Mouse (Mus musculus) MEL (cell line): ENCODE measurements around the gene Chd3. TPM values are rescaled to one million over a fixed set of nuclear protein-coding genes. Genes with fewer than 3 reads are reported as not detected.

Experiments used
- DNase-seq: peaks from one replicate; pipeline ENCODE4 v3.0.0; 2011; ENCODE audit warnings: low read depth, low spot score
- H3K27ac ChIP-seq: 2 replicates; pipeline ENCODE4 v1.5.1; 2012; ENCODE audit warnings: low read depth, mild to moderate bottlenecking, control low read depth, low read length, moderate library complexity; ENCODE audit not compliant: control insufficient read depth
- H3K27me3 ChIP-seq, 2 experiments: fragments of 150-350 bp in 1 of 2; sonication (generic) in 1 of 2; 2 replicates each; pipeline ENCODE4 v1.6.1; 2012; ENCODE audit warnings: low read length in 2 of 2, mild to moderate bottlenecking in 2 of 2, improper control_type of control experiment in 1 of 2, moderate library complexity in 1 of 2; ENCODE audit not compliant: insufficient read depth in 2 of 2, control insufficient read depth in 1 of 2
- H3K36me3 ChIP-seq, 2 experiments: 2 replicates each; pipeline ENCODE4 v1.6.1; 2012 to 2014; ENCODE audit warnings: low read length in 2 of 2, improper control_type of control experiment in 1 of 2, inconsistent platforms in 1 of 2, mild to moderate bottlenecking in 1 of 2; ENCODE audit not compliant: insufficient read depth in 2 of 2, control insufficient read depth in 1 of 2
- H3K4me1 ChIP-seq, 2 experiments: fragments of 150-350 bp in 1 of 2; sonication (generic) in 1 of 2; 2 replicates each; pipeline ENCODE4 v1.6.1; 2012; ENCODE audit warnings: low read length in 2 of 2, improper control_type of control experiment in 1 of 2, mild to moderate bottlenecking in 1 of 2; ENCODE audit not compliant: insufficient read depth in 2 of 2, control insufficient read depth in 1 of 2
- H3K4me3 ChIP-seq, 2 experiments: fragments of 150-350 bp in 1 of 2; sonication (generic) in 1 of 2; 2 replicates each; pipeline ENCODE4 v1.5.1; 2012; ENCODE audit warnings: low read depth in 2 of 2, low read length in 2 of 2, mild to moderate bottlenecking in 2 of 2, moderate library complexity in 2 of 2, control low read depth in 1 of 2, improper control_type of control experiment in 1 of 2; ENCODE audit not compliant: control insufficient read depth in 1 of 2, insufficient read depth in 1 of 2
- H3K79me2 ChIP-seq: 2 replicates; pipeline ENCODE4 v1.6.1; 2012; ENCODE audit warnings: mild to moderate bottlenecking, low read length, moderate library complexity; ENCODE audit not compliant: control insufficient read depth, poor library complexity, insufficient read depth
- H3K9ac ChIP-seq: 2 replicates; pipeline ENCODE4 v1.6.1; 2012; ENCODE audit warnings: low read depth, mild to moderate bottlenecking, control low read depth, low read length, moderate library complexity; ENCODE audit not compliant: control insufficient read depth, poor library complexity, severe bottlenecking
- H3K9me3 ChIP-seq: fragments of 150-350 bp; sonication (generic); replicated peaks from 2 replicates; pipeline ENCODE4 v1.6.1; 2012; ENCODE audit warnings: mild to moderate bottlenecking, low read length, improper control_type of control experiment, moderate library complexity; ENCODE audit not compliant: insufficient read depth
- CHD2 ChIP-seq: IDR thresholded peaks from 2 replicates; pipeline ENCODE4 v1.6.1; 2011; ENCODE audit warnings: low read length, improper control_type of control experiment
- CTCF ChIP-seq, 3 experiments: IDR thresholded peaks in 2 of 3; conservative IDR thresholded peaks in 1 of 3; 2 replicates each; pipeline ENCODE4 v1.5.1; 2011 to 2012; ENCODE audit warnings: low read length in 3 of 3, low read depth in 2 of 3, mild to moderate bottlenecking in 2 of 3, improper control_type of control experiment in 1 of 3, inconsistent platforms in 1 of 3, mixed read lengths in 1 of 3, moderate library complexity in 1 of 3; ENCODE audit not compliant: control insufficient read depth in 1 of 3, insufficient read depth in 1 of 3, poor library complexity in 1 of 3, severe bottlenecking in 1 of 3
- E2F4 ChIP-seq: IDR thresholded peaks from 2 replicates; pipeline ENCODE4 v1.6.1; 2011; ENCODE audit warnings: low read depth, low read length, improper control_type of control experiment, borderline replicate concordance
- ELF1 ChIP-seq: IDR thresholded peaks from 2 replicates; pipeline ENCODE4 v1.6.1; 2014; ENCODE audit warnings: low read depth, mild to moderate bottlenecking, inconsistent platforms, low read length, improper control_type of control experiment, moderate library complexity
- ETS1 ChIP-seq: IDR thresholded peaks from 2 replicates; pipeline ENCODE4 v1.6.1; 2012; ENCODE audit warnings: low read depth, mild to moderate bottlenecking, inconsistent platforms, low read length, improper control_type of control experiment, moderate library complexity
- GATA1 ChIP-seq: IDR thresholded peaks from 2 replicates; pipeline ENCODE4 v1.6.1; 2011; ENCODE audit warnings: low read depth, low read length, improper control_type of control experiment
- KAT2A ChIP-seq: conservative IDR thresholded peaks from 2 replicates; pipeline ENCODE4 v1.6.1; 2012; ENCODE audit warnings: low read depth, low read length, improper control_type of control experiment, inconsistent platforms
- MAFK ChIP-seq: IDR thresholded peaks from 2 replicates; pipeline ENCODE4 v1.6.1; 2011; ENCODE audit warnings: low read depth, mild to moderate bottlenecking, low read length, improper control_type of control experiment, borderline replicate concordance
- MAX ChIP-seq: IDR thresholded peaks from 2 replicates; pipeline ENCODE4 v1.6.1; 2011; ENCODE audit warnings: low read length, improper control_type of control experiment
- MXI1 ChIP-seq: IDR thresholded peaks from 2 replicates; pipeline ENCODE4 v1.6.1; 2011; ENCODE audit warnings: mild to moderate bottlenecking, low read depth, low read length, improper control_type of control experiment
- MYB ChIP-seq: IDR thresholded peaks from 2 replicates; pipeline ENCODE4 v1.6.1; 2011; ENCODE audit warnings: mild to moderate bottlenecking, low read depth, low read length, improper control_type of control experiment
- NRF1 ChIP-seq: IDR thresholded peaks from 2 replicates; pipeline ENCODE4 v1.6.1; 2014; ENCODE audit warnings: low read depth, mild to moderate bottlenecking, inconsistent platforms, low read length, improper control_type of control experiment, moderate library complexity; ENCODE audit not compliant: poor library complexity, insufficient read depth, severe bottlenecking
- POLR2AphosphoS2 ChIP-seq: IDR thresholded peaks from 2 replicates; pipeline ENCODE4 v1.6.1; 2011; ENCODE audit warnings: low read length, improper control_type of control experiment
- RAD21 ChIP-seq: IDR thresholded peaks from 2 replicates; pipeline ENCODE4 v1.6.1; 2011; ENCODE audit warnings: mild to moderate bottlenecking, low read depth, low read length, improper control_type of control experiment
- RCOR1 ChIP-seq: IDR thresholded peaks from 2 replicates; pipeline ENCODE4 v1.6.1; 2012; ENCODE audit warnings: low read depth, mild to moderate bottlenecking, inconsistent platforms, low read length, improper control_type of control experiment
- SIN3A ChIP-seq: IDR thresholded peaks from 2 replicates; pipeline ENCODE4 v1.6.1; 2012; ENCODE audit warnings: low read length, improper control_type of control experiment, inconsistent platforms
- TAL1 ChIP-seq: IDR thresholded peaks from 2 replicates; pipeline ENCODE4 v1.6.1; 2012; ENCODE audit warnings: mild to moderate bottlenecking, inconsistent platforms, low read length, moderate library complexity, mixed read lengths
- TBP ChIP-seq: IDR thresholded peaks from 2 replicates; pipeline ENCODE4 v1.8.0; 2011; ENCODE audit warnings: low read depth, low read length, improper control_type of control experiment
- TCF12 ChIP-seq: IDR thresholded peaks from 2 replicates; pipeline ENCODE4 v1.6.1; 2014; ENCODE audit warnings: low read depth, mild to moderate bottlenecking, inconsistent platforms, low read length, improper control_type of control experiment, moderate library complexity
- UBTF ChIP-seq: IDR thresholded peaks from 2 replicates; pipeline ENCODE4 v1.6.1; 2012; ENCODE audit warnings: low read depth, mild to moderate bottlenecking, inconsistent platforms, low read length, improper control_type of control experiment, moderate library complexity, borderline replicate concordance; ENCODE audit not compliant: insufficient read depth
- USF1 ChIP-seq: IDR thresholded peaks from 2 replicates; pipeline ENCODE4 v1.6.1; 2014; ENCODE audit warnings: low read depth, mild to moderate bottlenecking, inconsistent platforms, low read length, improper control_type of control experiment, moderate library complexity
- ZC3H11A ChIP-seq: IDR thresholded peaks from 2 replicates; pipeline ENCODE4 v1.6.1; 2012; ENCODE audit warnings: low read depth, mild to moderate bottlenecking, inconsistent platforms, low read length, improper control_type of control experiment
- ZMIZ1 ChIP-seq: IDR thresholded peaks from 2 replicates; pipeline ENCODE4 v1.6.1; 2012; ENCODE audit warnings: low read depth, mild to moderate bottlenecking, inconsistent platforms, low read length, improper control_type of control experiment, moderate library complexity
- polyA plus RNA-seq, 2 experiments: library from polyadenylated mRNA; stranded (reverse) in 1 of 2; unstranded in 1 of 2; fragments of >175 nt in 1 of 2; fragments of >200 nt in 1 of 2; gene quantifications; 2 replicates each; pipeline versions ENCODE4 v1.2.1 to v1.2.4; 2012; ENCODE audit warnings: low replicate concordance in 2 of 2, low read depth in 1 of 2; ENCODE audit not compliant: insufficient read length in 2 of 2, insufficient read depth in 1 of 2, missing spikeins in 1 of 2
- total RNA-seq: library from RNA; depleted of rRNA; stranded (reverse); fragments of 300-350 nt; gene quantifications from 2 replicates; pipeline ENCODE4 v1.2.3, GENCODE M21; 2012

Chd3 gene
- total and polyA plus RNA-seq, 3 experiments, result 37.3 to 84.9 TPM; not detected in 1

- Histone ChIP-seq H3K9ac (no peak overlapping the region), H3K36me3 (no peaks in the 10 kb centered on the region)
- TF ChIP-seq TAL1, result no peak
- no peak for TF ChIP-seq MYB
- no peak for TF ChIP-seq USF1
- TF ChIP-seq SIN3A, result no peak
- no peak for TF ChIP-seq POLR2AphosphoS2
- no peak for TF ChIP-seq CTCF (IDR thresholded peaks at IDR 0.05 in 2 of 3, conservative IDR thresholded peaks at IDR 0.05 in 1 of 3; ENCODE audit: control insufficient read depth in 1 of 3, insufficient read depth in 1 of 3, low read depth in 2 of 3, low read length in 3 of 3, poor library complexity in 1 of 3, severe bottlenecking in 1 of 3)
- no peak for TF ChIP-seq GATA1
- TF ChIP-seq TCF12, result no peak
- TF ChIP-seq E2F4, result no peak
- no peak for TF ChIP-seq KAT2A
- TF ChIP-seq, all 39 proteins: peak for 0
- Histone ChIP-seq H3K79me2 (no peaks in the 10 kb centered on the region), H3K4me3 (no peak overlapping the region), H3K9me3 (no peaks in the 10 kb centered on the region), H3K4me1 (no peaks in the 10 kb centered on the region), H3K27ac (no peak overlapping the region), H3K27me3 (no peaks in the 10 kb centered on the region)
- DNase-seq, result no peak
These were observed 15.8 kb upstream of the Chd3 start for GRCm38 (mm10) chr11:69384979-69385378.

GRCm38 (mm10) chr11:69382478-69383105 lies 13.4 kb upstream of the Chd3 start:
- no peak for DNase-seq
- H3K4me1 ChIP-seq, result no peaks in the 10 kb centered on the region
- TF ChIP-seq MAX, result no peak
- TF ChIP-seq CHD2, result no peak
- TF ChIP-seq MYB, result no peak
- TF ChIP-seq ZMIZ1, result no peak
- no peak for TF ChIP-seq NRF1
- no peak for TF ChIP-seq CTCF (IDR thresholded peaks at IDR 0.05 in 2 of 3, conservative IDR thresholded peaks at IDR 0.05 in 1 of 3; ENCODE audit: control insufficient read depth in 1 of 3, insufficient read depth in 1 of 3, low read depth in 2 of 3, low read length in 3 of 3, poor library complexity in 1 of 3, severe bottlenecking in 1 of 3)
- TF ChIP-seq ELF1, result no peak
- TF ChIP-seq ZC3H11A, result no peak
- TF ChIP-seq KAT2A, result no peak
- no peak for TF ChIP-seq RAD21
- TF ChIP-seq TAL1, result no peak
- TF ChIP-seq UBTF, result no peak
- TF ChIP-seq MAFK, result no peak
- no peak for TF ChIP-seq MXI1
- TF ChIP-seq TBP, result no peak
- TF ChIP-seq RCOR1, result no peak
- no peak for TF ChIP-seq ETS1
- TF ChIP-seq GATA1, result no peak

More at GRCm38 (mm10) chr11:69382478-69383105, 13.4 kb upstream of the Chd3 start:
- no peaks in the 10 kb centered on the region for H3K9me3 ChIP-seq
- H3K9ac ChIP-seq, result no peak overlapping the region
- no peaks in the 10 kb centered on the region for H3K27me3 ChIP-seq
- H3K36me3 ChIP-seq, result no peaks in the 10 kb centered on the region
- H3K4me3 ChIP-seq, result no peak overlapping the region
- H3K27ac ChIP-seq, result no peak overlapping the region
- no peaks in the 10 kb centered on the region for H3K79me2 ChIP-seq
